Mouse (Mus musculus) heart, adult 2 months (tissue): ENCODE measurements around the gene Bcl6.
A peak's percentile ranks its signal among the peaks of the same experiment; 100 is the strongest.

Experiments used
- CTCF ChIP-seq: fragments of 200-600 bp; IDR thresholded peaks from 2 replicates; pipeline ENCODE4 v1.8.1; 2022; ENCODE audit warnings: antibody characterized with exemption, mild to moderate bottlenecking, moderate library complexity
- EP300 ChIP-seq: fragments of 200-500 bp; IDR thresholded peaks from 2 replicates; pipeline ENCODE4 v1.6.1; 2011; ENCODE audit warnings: low read depth, low read length, control low read depth; ENCODE audit not compliant: insufficient read depth
- POLR2A ChIP-seq: fragments of 200-500 bp; IDR thresholded peaks from 2 replicates; pipeline ENCODE4 v1.6.1; 2011; ENCODE audit warnings: mild to moderate bottlenecking, low read depth, low read length, control low read depth; ENCODE audit not compliant: insufficient read depth

DNA sequence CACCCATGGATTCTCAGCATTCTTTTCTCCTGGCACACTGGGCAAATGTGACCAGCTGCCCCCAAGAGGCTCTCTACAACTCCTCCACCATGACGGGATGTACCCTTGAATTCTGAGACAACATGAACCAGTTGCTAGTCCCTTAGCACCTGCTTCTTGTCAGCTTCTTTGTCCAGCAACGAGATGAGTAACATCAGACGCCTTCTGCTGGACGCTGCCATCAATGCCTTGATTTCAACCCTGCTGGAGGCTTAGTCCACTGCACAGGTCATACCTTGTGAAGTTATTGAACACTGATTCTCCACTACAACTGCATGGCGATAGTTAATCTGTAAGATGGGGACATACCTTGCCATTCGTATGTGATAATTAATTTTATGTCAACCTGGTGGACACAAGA lies 41.0 kb downstream of the Bcl6 start:
- peak; percentile 31; the same call in 1 of the 2 replicates for TF ChIP-seq CTCF
- TF ChIP-seq POLR2A, result no peak
- TF ChIP-seq EP300, result no peak
